Mouse (Mus musculus) cerebellum, postnatal 25 days (tissue): ENCODE measurements around the gene Bsph1.
"Not testable (repeated sequence)": the region's sequence is repeated elsewhere in the genome, so short reads cannot be mapped to it uniquely, and the experiment has no call there.

Experiments used
- DNase-seq, 2 experiments: peaks; one replicate each; pipeline ENCODE4 v3.0.0; 2021; ENCODE audit warnings: mixed read lengths in 2 of 2

Bsph1 gene

DNA sequence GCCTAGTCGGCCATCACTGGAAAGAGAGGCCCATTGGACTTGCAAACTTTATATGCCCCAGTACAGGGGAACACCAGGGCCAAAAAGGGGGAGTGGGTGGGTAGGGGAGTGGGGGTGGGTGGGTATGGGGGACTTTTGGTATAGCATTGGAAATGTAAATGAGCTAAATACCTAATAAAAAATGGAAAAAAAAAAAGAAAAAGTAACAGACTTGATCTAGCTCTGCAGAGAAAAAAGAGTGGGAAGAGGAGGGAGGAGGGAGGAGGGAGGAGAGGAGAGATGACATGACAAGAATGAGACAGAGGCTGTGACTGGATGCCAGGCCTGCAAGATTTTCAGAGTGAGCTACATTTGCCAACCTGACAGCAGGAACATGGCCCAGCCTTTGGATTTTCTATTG, at the start of gene Bsph1:
Gene Bsph1 (plus strand): TSS at position 301 of the 400 bp plus-strand sequence.
- not testable (repeated sequence) for DNase-seq

DNA sequence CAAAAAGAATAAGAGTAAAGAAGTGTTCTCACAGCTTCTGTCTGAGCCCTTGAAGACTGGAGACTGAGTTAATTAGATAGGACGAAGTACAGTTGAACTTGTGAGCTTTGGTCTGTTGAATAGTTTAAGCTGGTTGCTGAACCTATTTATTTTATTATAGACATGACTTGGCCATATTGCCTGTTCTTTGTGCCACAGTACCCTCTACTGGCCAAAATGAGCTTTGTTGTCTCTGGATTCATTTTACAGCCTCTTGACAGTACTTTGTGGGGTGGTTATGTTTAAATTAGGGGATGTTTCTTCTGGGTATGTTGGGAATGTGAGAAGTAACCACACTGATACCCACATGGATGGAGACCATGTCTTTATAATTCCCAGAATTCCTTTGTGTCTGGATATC, 60.9 kb downstream of the Bsph1 start:
- no peak for DNase-seq
